Mouse (Mus musculus): ENCODE results near the gene Nbas.
A peak's percentile ranks its signal among the peaks of the same experiment; 100 is the strongest.

Gene Nbas

DNA sequence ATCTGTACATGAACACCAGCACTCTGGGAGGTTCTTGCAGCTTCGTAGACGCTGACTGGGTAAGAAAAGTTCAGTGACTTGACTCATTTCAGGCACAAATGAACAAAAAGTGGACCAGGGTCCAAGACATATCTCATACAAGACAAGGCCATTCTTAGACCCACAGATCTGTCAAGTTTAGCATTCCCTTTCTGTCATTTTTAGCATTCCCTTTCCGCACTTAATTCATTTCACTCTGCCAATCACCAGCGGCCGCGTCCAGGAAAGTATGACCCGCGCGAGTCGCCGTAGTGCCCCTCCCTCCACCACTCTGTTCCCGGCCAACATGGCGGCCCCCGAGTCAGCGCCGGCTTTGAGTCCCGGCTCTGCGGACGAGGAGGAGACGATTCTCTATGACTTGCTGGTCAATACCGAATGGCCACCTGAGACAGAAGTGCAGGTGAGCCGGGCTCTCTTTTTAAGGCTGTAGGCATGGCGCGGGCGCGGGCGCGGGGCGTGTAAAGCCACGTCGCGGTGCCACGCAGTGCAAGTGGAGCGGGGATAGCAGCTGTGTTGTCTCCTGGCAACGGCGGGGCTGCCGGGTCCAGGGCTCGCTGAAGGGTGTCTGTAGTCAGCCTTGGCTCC is at the start of gene Nbas:
TSS of gene Nbas (plus strand) at position 308 of the 624 bp plus-strand sequence.
- peak; percentile 86 for DNase-seq

DNA sequence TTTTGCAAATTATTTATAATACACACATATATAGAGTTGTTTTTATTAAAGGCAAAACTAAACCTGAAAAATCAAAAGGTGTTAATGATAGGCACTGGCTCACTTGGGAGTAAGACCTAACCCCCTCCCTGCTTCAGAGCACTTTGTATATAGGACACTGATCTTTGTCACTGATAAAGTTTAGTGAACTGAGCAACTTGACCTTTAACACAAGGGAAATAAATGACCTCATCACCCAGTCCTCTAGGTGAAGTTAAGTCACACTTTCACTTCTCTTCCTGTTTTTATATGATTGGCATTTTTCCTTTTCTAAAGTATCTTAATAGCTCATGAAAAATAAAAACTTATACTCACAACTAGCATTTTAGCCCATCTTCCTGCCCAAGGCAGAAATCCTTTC is 26.5 kb upstream of the Nbas start:
- DNase-seq = no peak

DNA sequence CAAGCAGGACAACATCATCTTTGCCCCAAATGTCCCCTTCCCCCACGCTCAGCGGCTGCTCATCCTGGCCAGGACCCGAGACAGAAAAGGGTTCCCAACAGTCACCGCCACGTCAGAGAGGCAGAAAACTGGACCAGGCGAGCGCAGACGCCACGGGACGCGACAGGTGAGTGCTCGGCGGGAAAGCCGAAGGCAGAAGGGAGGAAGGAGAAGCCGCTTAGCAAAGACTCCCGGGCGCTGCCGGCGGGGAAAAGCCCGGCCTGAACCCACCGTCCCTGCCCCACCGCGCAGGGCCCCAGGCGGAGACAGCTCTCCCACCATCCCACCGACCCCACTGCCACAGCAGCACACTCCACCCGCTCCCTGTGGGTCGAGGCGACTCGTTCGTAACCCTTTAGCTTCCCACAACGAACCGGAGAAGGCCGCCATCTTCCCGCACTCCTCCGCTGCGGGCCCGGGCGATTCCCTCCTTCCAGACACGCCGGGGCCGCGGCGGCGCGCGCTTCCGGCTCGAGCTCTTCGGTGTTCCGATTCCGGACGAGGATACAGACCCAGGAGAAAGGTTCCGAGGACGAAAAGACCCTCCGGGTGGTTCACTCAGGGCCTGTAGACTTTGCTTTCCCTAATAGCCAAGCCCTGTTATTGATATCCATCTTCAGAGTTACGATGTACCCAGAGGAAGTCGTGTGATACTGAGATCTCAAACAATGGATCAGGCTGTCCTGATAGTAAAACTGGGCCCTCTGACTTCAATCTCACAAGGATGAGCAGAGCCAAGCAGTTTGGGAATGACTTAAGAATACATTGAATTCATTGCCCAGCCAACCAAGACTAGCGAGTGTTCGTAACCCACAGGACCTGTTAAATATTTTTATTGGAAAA is 20.0 kb upstream of the Nbas start, which contains the start of gene Ddx1:
TSS of gene Ddx1 (minus strand) at position 523 of the 882 bp plus-strand sequence.
- DNase-seq = peak; percentile 82

DNA sequence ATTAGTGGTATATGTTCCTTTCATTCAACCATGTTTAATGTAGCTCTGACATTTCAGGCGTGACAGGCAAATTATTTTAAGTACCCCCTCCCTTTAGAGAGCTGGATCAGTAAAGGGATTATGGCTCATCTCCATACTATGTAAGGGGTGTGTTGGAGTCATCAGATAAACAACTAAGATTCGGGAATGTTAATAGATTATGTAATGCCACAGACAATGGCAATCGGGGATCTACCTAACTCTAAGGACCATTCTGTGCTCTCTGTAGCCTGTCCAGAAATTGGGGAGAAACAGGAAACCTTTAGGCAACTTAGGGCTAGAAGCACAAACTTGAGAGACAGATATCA is 19.4 kb upstream of the Nbas start:
- no peak for DNase-seq

DNA sequence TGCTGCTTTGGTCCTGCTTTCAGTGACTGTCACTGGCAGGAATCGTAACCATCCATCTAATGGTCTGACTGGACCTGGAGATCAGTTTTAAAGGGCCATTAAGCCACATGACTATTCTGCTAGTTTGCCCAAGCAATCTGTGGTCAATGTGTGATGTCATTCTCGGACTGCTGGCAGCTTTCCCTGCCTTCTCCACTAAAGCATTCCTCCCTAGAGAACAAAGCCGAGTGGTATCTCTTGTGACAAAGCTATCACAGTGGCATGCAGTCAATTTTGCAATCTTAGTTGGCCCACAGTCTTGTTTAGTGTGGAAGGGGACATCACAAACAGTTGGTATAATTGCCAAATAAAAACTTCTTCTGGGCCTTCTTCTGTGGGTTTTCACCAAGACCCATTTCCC is 13.9 kb upstream of the Nbas start:
- no peak for DNase-seq

DNA sequence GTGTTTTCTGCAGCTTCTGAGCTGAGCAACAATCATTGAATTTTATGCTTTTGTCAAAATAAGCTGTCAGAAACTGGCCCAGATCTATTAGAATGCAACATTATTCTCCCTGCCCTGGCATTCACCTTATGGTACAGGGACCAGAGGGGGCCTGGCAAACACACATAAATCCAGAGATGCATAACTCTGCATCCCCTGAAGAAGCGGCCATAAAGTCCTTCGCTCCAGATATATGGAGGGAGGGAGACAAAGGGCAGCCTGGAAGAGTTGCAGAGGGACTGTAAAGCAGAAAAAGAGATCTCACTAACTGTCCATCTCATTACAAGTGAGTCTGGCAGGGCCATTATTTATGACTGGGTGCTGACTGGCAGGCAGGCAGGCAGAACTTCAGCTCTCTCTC is 13.2 kb upstream of the Nbas start:
- no peak for DNase-seq

DNA sequence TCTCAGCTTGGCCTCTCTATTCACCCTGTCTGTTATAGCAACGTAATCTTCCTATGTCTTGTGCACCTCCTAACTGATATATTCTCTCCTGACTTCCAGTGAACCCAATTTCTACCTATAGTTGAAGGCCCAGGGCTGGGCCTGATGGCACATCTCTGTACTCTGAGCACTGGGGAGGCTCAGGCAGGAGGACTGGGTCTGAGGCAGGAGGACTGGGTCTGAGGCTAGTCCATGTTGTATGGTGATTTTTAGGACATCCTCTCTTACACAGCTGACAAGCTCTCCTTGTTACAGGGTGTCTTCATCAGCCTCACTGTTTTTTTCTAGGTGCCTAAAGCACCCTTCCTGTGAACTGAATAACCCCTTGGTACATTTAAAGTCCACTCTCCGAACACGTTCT is 521 bp upstream of the Nbas start:
- no peak for DNase-seq

DNA sequence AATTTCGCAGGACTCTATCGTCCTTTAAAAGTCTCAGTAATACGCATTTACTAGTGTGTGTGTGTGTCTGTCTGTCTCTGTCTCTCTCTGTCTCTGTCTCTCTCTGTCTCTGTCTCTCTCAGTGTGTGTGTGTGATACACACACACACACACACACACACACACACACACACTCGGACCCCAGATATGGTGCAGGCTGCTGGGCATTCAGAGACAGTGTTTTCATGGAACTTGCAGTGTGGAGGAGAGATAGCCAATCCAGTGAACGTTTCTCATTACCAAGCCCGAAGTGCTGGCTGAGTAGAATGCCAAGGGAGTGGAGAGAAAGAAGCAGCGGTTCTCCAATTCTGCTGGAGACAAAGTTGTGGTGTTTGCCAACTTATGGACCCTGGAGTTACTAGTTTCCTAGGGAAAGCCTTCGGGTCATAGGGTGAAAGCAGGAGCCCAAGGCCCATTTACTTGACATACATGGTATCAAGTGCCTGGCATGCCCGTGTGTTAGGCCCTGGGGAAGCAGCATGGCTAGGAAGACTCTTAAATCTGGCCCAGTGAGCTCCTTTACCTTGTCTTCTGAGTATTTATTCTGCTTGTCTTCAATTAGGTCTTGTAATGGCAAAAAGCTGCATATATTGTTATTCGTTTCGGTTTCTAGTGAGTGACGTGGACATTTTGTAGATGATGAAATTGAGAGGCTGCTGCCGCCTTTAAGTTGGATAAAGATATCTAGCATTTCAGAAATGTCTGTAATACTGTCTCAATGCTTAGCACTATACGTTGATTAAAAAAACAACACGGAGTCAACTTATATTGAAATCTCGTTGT is 847 bp downstream of the Nbas start:
- no peak for DNase-seq

DNA sequence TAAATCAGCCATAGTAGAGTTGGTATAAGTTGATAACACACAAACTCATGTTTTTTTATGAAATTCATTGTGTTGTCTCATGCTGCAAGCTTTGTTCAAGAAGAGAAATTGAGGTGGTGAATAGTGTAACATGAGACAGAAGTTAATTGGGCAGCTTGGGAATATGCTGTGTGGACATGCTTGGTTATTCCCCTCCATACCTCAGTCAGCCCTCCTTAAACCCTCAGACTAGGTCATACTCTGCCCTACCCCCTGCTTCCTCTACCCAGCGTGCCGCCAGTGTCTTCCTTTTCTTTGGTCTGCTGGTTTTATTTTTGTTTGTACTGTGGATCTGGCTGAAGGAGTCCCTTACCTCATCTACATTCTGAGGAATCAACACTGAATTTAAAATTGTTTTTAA is 22.5 kb downstream of the Nbas start:
- DNase-seq = no peak

DNA sequence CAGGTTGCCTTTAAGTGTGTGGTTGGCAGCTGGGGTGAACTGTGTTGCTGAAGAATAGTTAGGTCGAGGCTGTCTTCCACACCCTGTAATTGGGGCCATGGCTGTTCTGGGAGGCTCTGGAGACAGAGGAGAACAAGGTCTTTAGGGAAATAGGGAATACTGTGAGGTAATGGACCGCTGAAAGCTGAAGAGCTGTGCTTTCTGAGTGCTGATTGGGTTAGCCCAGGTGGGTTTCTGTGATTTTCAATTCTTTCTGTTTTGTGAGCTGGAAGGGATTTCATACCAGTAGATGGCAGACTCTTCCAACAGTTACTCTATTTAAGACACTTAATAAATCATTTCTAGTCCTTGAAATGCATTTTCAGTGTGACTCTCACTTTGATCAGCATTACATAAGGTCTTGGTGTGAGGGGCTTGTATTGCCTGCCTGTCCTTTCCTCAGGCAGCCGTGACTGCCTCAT is 24.5 kb downstream of the Nbas start:
- no peak for DNase-seq

DNA sequence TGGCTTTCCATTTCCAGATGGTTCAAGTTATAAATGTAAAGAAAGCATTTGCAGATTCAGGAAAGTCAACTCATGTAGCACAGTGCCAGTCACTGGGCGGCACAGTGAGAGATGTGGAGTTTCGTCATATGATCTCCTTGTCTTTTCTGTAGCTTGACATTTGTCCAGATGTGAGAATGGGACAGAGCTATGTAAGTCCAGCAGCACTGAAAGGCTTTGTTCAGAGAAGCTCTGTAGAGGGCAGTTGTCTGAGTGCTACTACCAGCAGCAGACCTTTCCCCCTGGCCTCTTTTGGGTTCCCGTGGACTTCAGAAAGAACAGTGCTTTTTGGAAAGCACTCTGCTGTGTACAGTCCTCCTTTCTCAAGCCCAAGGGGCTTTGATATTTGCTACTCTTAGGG is 34.1 kb downstream of the Nbas start:
- DNase-seq = no peak

DNA sequence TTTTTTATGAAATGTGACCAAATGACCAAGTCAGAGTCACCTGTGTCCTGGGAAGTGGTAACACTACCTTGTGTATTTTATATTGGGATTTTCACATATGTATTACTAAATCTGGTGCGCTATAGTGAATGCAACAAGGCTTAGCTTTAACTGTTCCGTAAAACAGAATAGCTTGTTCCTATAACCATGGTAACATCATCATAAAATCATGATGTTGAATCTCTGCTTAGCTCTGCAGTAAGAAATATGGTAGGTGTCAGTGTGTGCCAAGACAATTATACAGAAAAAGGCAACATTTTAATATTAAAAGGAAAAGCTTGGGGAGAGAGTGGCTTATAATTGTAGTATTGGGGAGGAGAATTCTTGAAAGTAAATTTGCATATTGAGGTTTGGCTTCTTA is 45.0 kb downstream of the Nbas start:
- no peak for DNase-seq

DNA sequence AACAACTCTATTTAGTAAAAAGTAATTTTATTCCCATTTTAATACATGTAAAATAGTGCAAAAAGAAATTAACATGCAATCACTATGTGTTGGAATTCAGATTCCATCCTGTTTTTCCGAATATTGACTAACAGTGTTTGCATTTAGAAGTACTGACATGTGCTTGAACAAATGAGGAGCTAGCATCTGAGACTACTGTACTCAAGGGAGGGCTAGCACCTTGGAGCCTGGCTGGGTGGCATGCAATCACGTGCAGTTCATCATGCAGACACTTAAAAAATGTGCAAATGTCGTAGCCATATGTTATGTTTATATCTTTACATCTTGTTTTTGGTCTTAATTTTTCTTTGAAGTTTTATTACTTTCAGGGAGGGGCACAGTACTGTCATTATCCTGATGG is 45.5 kb downstream of the Nbas start:
- DNase-seq = no peak

DNA sequence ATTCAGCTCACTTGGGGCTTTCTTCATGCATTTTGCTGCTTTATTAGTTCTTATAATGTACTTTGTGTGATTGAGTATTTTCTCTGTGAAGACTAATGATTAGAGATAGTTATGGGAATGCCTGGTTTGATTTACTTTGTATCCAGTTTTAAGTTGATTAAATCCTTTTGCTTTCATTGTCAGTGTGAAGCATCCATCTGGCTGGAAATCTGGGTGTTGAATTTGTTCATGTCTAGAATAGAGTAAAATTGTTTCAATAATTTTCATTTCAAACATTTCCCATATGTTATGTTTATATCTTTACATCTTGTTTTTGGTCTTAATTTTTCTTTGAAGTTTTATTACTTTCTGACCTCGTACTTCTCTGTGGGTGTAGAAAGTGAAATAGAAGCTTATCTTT is 46.1 kb downstream of the Nbas start:
- DNase-seq = no peak

DNA sequence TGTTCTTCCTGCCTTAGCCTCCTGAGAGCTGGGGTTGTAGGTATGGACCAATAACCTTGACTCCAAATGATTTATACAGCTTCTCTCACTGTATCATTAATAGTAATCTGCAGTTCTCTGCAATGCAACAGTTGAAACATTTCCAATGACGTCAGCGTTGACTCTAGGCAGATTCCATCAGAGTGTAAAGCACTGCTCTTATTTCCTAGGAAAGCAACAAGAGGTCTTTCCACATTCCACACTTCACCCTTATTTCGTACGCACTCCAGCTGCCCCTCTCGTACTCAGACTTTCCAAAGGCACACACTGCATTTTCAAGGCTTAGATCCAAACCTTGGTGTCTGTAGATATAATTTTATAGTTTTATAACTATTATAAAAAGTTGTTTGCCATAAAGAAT is 73.6 kb downstream of the Nbas start:
- DNase-seq = no peak

DNA sequence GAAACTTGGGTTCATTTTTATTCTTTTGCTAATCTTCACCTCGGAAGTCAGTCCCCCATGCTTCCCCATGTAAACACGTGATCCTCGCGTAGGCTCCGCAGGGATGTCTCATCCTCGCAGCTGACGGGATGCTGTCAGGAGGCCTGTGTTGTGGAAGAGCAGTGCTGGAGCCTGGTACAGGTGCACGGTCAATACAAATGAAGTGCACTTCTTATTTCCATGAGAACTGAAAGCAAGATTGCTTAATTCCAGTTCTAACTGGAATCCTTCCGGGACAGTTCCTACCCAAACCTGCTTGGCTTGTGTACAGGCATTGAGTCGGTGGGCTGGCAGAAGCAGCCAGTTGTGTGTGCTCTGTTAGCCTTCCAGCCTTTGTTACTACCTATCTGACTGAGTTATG is 87.3 kb downstream of the Nbas start:
- no peak for DNase-seq

DNA sequence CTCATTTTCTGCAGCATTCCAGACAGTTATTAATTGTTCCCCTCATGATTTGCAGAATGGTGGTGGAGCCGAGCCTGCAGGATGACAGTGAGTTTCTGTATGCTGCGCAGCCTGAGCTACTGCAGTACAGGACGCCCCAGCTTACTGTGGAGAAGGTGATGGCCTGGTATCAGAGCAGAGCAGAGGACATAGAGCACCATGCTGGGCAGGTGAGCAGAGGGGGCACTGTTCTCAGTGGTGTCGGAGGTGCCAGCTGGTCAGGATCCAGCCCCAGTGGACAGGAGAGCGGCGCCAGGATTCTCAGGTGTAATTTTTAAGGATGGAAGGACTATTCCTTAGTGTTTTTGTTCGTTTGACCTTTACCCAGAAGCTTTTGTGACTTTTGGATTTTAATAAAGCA is 87.8 kb downstream of the Nbas start:
- DNase-seq = no peak

DNA sequence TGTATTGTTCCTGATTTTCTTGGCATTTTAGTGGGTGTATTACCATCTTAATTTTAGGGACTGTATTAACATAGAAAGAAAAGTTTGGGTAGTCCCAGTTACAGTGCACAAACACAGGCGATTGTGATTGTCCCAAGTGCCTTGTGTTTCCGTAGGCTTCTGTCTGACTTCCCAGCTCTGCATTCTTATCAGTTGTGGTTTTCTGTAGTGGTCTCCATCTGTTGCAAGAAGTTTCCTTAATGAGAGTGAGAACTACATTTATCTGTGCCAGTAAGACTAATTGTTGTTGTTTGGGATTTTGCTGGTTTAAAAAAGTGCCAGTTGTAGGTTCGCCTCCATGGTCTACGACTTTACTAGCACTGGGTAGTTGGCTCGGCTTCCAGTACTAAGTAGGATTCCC is 88.3 kb downstream of the Nbas start:
- DNase-seq = no peak

DNA sequence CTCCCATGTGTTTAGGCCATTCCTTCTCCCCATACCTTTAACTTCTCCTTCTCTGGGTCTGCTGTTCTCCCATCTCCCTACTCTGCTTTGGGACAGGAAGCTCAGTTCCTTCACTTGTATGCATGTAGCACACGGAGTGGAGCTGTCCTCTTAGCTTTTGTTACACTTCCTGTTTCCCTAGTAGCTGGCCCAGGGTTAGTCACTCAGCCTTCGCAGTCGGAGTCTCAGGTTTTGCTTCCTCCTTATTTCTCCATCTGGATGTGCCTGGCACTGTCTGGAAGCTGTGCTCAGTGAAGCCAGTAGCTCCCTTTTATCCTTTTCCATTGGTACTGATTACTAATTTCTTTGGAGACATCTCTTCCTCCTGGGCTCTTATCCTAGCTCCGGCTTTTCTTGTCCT is 89.9 kb downstream of the Nbas start:
- DNase-seq = no peak

DNA sequence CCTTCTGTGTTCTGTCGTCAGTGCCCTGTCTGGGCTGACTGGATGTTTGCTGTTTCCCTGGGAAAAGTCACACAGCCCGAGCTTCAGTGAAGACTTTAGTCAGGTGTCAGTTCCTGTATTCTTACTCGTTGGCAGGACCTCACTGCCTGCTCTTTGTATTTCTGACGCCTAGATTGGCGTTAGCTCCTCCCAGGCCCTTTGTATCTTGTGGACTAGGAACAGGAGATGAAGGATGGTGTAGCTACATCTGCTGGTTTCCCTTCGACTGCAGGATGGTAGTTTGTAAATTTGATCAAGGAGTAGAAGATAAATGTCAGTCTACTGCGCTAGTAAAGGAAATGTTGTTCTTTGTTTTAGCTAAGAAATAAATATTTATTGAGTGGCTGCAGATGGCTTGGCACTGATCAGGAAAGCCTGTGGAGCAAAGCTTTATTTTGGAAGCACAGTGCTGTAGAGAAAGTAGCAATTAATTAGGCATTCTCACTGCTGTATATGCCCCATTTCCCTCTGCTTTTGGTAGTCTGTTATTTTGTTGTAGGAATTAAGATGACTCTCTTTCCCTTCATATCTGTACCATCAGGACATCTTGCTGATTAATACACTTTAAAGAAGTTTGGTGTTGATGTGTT is 91.4 kb downstream of the Nbas start:
- DNase-seq = no peak

DNA sequence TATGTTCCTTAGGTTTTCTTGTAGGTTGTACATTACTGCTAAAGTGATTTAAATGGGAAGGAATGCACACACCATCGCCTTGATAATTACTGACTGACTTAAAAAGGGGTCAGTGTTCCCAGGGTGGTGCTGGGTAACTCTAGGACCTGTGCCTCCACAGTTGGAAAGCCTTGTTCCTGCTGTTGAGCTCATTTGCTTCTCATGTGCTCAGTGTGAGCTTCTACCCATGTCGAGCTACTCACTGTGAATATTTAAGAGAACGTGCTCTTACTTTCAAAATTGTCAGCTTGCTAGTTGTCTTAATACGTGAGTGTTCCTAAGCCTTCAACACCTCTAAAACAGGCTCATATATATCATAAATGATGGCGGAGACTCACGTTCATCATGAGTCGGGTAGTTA is 112.6 kb downstream of the Nbas start:
- no peak for DNase-seq

DNA sequence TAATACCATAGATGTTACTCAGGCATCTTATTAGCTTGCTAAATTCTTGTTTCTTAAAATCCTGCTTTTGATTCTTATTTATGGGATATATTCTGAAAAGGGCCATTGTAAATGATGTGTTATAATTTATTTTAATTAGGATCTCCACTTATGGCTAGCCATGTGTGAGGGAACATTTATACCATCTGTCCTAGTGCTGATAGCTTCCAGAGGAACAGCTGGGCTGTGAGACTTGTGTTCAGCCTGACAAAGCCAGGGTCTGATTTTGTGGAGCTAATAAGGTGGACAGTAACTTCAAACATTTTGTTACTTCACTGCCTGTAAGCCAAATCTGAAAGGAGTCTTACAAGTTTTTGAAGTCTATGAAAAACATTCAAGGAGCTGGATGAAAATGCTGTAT is 113.1 kb downstream of the Nbas start:
- DNase-seq = no peak

DNA sequence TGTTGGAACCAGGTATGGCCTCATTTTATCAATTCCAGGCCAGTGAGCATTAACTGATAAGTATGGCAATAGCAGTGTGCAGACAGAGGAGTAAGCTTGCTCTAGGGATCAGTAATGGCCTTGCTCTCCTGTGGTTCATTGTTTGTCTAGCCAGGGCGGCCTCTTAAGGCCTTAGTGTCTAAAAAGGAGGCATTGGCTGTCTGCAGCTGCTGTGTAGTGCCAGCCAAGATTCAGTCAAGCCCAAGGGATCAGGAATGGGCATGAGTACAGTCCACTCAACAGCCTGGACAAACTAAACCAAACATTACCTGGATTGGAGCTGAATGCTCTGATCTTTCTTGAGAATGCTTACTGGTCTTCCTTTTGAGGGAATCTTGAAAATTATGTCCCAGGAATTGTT is 120.7 kb downstream of the Nbas start:
- no peak for DNase-seq
